Mouse (Mus musculus): ENCODE measurements around the gene Scaper.

DNA sequence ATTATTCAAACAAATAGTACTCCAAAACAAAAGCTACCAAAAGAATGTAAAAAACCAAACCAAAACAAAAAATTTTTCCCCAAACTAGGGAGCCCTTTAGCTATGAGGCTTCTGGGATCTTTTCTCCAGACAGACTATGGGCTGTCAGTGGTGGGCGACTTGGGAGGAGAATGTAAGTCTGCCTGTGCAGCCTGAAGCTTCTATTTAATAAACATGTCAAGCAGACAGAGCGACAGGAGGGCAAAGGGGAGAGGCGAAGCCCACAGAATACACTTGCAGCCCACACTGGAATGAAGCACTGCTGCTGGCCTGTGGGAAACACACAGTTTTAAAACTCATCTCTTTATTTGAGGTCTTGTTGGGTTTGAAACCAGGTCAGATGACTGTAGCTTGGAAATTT is 356.5 kb downstream of the Scaper start:
- TF ChIP-seq POLR2A (IDR thresholded peaks at IDR 0.05; ENCODE audit: low read depth, low read length) (no peak), CTCF (IDR thresholded peaks at IDR 0.05; ENCODE audit: extremely low read depth, insufficient read length, insufficient replicate concordance, low read depth, low read length) (no peak)
